In the genomic region with DNA sequence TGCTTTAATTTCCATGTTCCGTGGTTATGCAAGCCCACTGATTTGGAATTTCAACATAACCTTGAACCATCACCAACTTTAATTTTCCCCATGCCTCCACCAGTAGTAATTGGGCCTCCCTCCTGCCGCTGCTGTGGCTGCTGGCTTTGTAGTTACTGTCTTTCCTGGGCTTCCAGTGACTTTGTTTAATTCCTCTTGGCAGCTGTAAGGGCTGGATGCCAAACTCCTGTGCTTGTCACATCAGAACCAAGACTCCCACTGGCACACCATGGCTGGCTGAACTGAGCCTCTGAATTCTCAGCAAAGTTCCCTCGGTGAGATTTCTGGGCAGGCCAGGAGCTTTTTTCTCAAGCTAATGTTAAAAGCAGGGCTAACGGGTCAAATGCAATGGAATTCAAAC, we compare ENCODE assay signal across 9 mouse cellular contexts.
DNase-seq lines count a peak whose midpoint lies in the region; ATAC-seq and TF ChIP-seq lines count a peak whose summit lies in the region.
"Had no signal": no experiment of that assay in that cellular context is flagged by ENCODE, and none has a peak within 500 bp of the region (broad histone marks: within the 10 kb centered on the region; RNA-seq: fewer than 3 reads in every experiment).

No protein-coding gene starts in this region.

- H3K36me3 ChIP-seq in hindbrain, embryonic 16.5 days (ENCODE audit: control insufficient read depth, insufficient read depth, low read length) = no peaks in the 10 kb centered on the region
- no peaks in the 10 kb centered on the region for H3K36me3 ChIP-seq in hindbrain, embryonic 10.5 days
- H3K36me3 ChIP-seq in embryonic facial prominence, embryonic 10.5 days (replicated peaks) = no peaks in the 10 kb centered on the region
- no peaks in the 10 kb centered on the region for H3K36me3 ChIP-seq in lung, embryonic 16.5 days (ENCODE audit: control insufficient read depth, insufficient read depth, low read length)
- H3K36me3 ChIP-seq in kidney, embryonic 15.5 days = no peaks in the 10 kb centered on the region

- H3K4me3 ChIP-seq in hindbrain, embryonic 16.5 days (ENCODE audit: low read length) = no peak overlapping the region
- H3K4me3 ChIP-seq in hindbrain, embryonic 10.5 days = no peak overlapping the region
- H3K4me3 ChIP-seq in embryonic facial prominence, embryonic 10.5 days = no peak overlapping the region
- H3K4me3 ChIP-seq in lung, embryonic 16.5 days (ENCODE audit: low read length) = no peak overlapping the region
- no peak overlapping the region for H3K4me3 ChIP-seq in kidney, embryonic 15.5 days (replicated peaks)
- H3K4me3 ChIP-seq: megakaryocyte, embryonic 14.5 days had no signal

- in situ Hi-C loops in Patski (cut with MboI; ENCODE audit: low pct_unique_long_range_greater_than_20kb) = no loop called here

- no peaks in the 10 kb centered on the region for H3K27me3 ChIP-seq in hindbrain, embryonic 16.5 days (replicated peaks; ENCODE audit: control insufficient read depth, insufficient read depth, low read length)
- no peaks in the 10 kb centered on the region for H3K27me3 ChIP-seq in hindbrain, embryonic 10.5 days (ENCODE audit: insufficient read depth, poor library complexity, severe bottlenecking)
- no peaks in the 10 kb centered on the region for H3K27me3 ChIP-seq in Patski
- H3K27me3 ChIP-seq in embryonic facial prominence, embryonic 10.5 days (replicated peaks; ENCODE audit: low read depth, poor library complexity, severe bottlenecking) = no peaks in the 10 kb centered on the region
- no peaks in the 10 kb centered on the region for H3K27me3 ChIP-seq in lung, embryonic 16.5 days (ENCODE audit: control insufficient read depth, insufficient read depth, low read depth, low read length)
- no peaks in the 10 kb centered on the region for H3K27me3 ChIP-seq in kidney, embryonic 15.5 days
- H3K27me3 ChIP-seq: megakaryocyte, embryonic 14.5 days had no signal

- peak; percentile 65 for ATAC-seq in hindbrain, embryonic 16.5 days
- peak; percentile 44 for ATAC-seq in Patski
- ATAC-seq in lung, embryonic 16.5 days (ENCODE audit: low read depth) = peak; percentile 47; the same call in 1 of the 2 replicates
- no peak for ATAC-seq in kidney, embryonic 15.5 days (replicated peaks; ENCODE audit: low FRiP score)

- CTCF ChIA-PET in Patski (lab: Charles Lee) = no interaction called here

- TF ChIP-seq CTCF in Patski (IDR thresholded peaks at IDR 0.05) = no peak

- peaks cover 5% of the 10 kb centered on the region; the same call in 1 of the 2 replicates for H3K4me1 ChIP-seq in hindbrain, embryonic 16.5 days (ENCODE audit: control insufficient read depth, insufficient read depth, low read depth, low read length)
- H3K4me1 ChIP-seq in hindbrain, embryonic 10.5 days (replicated peaks) = peaks cover 14% of the 10 kb centered on the region; the same call in 1 of the 2 replicates
- peaks cover 30% of the 10 kb centered on the region for H3K4me1 ChIP-seq in embryonic facial prominence, embryonic 10.5 days
- H3K4me1 ChIP-seq in lung, embryonic 16.5 days (replicated peaks; ENCODE audit: control insufficient read depth, insufficient read depth, low read length) = peaks cover 17% of the 10 kb centered on the region
- peaks cover 18% of the 10 kb centered on the region for H3K4me1 ChIP-seq in kidney, embryonic 15.5 days
- H3K4me1 ChIP-seq: megakaryocyte, embryonic 14.5 days had no signal

- POLR2A ChIA-PET in Patski (lab: Charles Lee) = no interaction called here

- WGBS in hindbrain, embryonic 16.5 days = 46% methylated on average over 4 of the region's 4 CpGs
- 57% methylated on average over 4 of the region's 4 CpGs for WGBS in hindbrain, embryonic 10.5 days
- WGBS in embryonic facial prominence, embryonic 10.5 days = 38% methylated on average over 4 of the region's 4 CpGs
- WGBS in lung, embryonic 16.5 days = 34% methylated on average over 4 of the region's 4 CpGs
- WGBS in kidney, embryonic 15.5 days = 54% methylated on average over 4 of the region's 4 CpGs

- no peak overlapping the region for H3K9ac ChIP-seq in hindbrain, embryonic 16.5 days (ENCODE audit: low read depth, low read length)
- H3K9ac ChIP-seq in lung, embryonic 16.5 days (ENCODE audit: low read length) = no peak overlapping the region
- no peak overlapping the region for H3K9ac ChIP-seq in kidney, embryonic 15.5 days

- H3K4me2 ChIP-seq in hindbrain, embryonic 16.5 days (ENCODE audit: low read length) = no peak overlapping the region
- no peak overlapping the region for H3K4me2 ChIP-seq in lung, embryonic 16.5 days (ENCODE audit: low read depth, low read length)
- no peak overlapping the region for H3K4me2 ChIP-seq in kidney, embryonic 15.5 days

- DNase-seq in hindbrain, embryonic 10.5 days (ENCODE audit: low spot score) = no peak
- DNase-seq in Patski (ENCODE audit: low read depth, low spot score) = peak; percentile 65
- DNase-seq in embryonic facial prominence, embryonic 10.5 days (ENCODE audit: low spot score) = peak; percentile 36
- no peak for DNase-seq in cerebellum, postnatal 25 days
- no peak for DNase-seq in thymus, postnatal 10 days (ENCODE audit: low spot score in 2 of 2)

- no peak overlapping the region for H3K27ac ChIP-seq in hindbrain, embryonic 16.5 days (ENCODE audit: low read depth, low read length)
- no peak overlapping the region for H3K27ac ChIP-seq in hindbrain, embryonic 10.5 days
- no peak overlapping the region for H3K27ac ChIP-seq in embryonic facial prominence, embryonic 10.5 days (replicated peaks)
- H3K27ac ChIP-seq in lung, embryonic 16.5 days (ENCODE audit: low read length) = peak overlapping the region; percentile 65
- H3K27ac ChIP-seq in kidney, embryonic 15.5 days = no peak overlapping the region

- H3K9me3 ChIP-seq in hindbrain, embryonic 16.5 days (ENCODE audit: control insufficient read depth, low read length) = no peaks in the 10 kb centered on the region
- no peaks in the 10 kb centered on the region for H3K9me3 ChIP-seq in hindbrain, embryonic 10.5 days
- H3K9me3 ChIP-seq in embryonic facial prominence, embryonic 10.5 days = no peaks in the 10 kb centered on the region
- H3K9me3 ChIP-seq in lung, embryonic 16.5 days (ENCODE audit: control insufficient read depth, low read length) = no peaks in the 10 kb centered on the region
- no peaks in the 10 kb centered on the region for H3K9me3 ChIP-seq in kidney, embryonic 15.5 days (replicated peaks)

Comparison
In these comparisons a context has a peak if more than half of its experiments do, and no peak if none do; other contexts are left out.
1. DNase-seq: peak in Patski (single experiment) and embryonic facial prominence, embryonic 10.5 days (single experiment); none in hindbrain, embryonic 10.5 days (single experiment), cerebellum, postnatal 25 days (0 of 2) and thymus, postnatal 10 days (0 of 2).